Mouse (Mus musculus) E14TG2a.4 (cell line): ENCODE data around the gene Hipk3.
A peak's percentile ranks its signal among the peaks of the same experiment; 100 is the strongest.

Experiments used
- H3K27me3 ChIP-seq: 2 replicates; pipeline ENCODE4 v1.6.1; 2014; ENCODE audit warnings: low read length, control low read depth; ENCODE audit not compliant: insufficient read depth
- H3K36me3 ChIP-seq: 2 replicates; pipeline ENCODE4 v1.6.1; 2014; ENCODE audit warnings: low read length, control low read depth; ENCODE audit not compliant: insufficient read depth
- H3K4me1 ChIP-seq: replicated peaks from 2 replicates; pipeline ENCODE4 v1.6.1; 2014; ENCODE audit warnings: low read depth, low read length, control low read depth
- H3K4me3 ChIP-seq: replicated peaks from 2 replicates; pipeline ENCODE4 v1.5.1; 2014; ENCODE audit warnings: mild to moderate bottlenecking, low read length
- H3K9me3 ChIP-seq: 2 replicates; pipeline ENCODE4 v1.6.1; 2014; ENCODE audit warnings: low read length, control low read depth
- CTCF ChIP-seq: conservative IDR thresholded peaks from 2 replicates; pipeline ENCODE4 v1.5.1; 2014; ENCODE audit warnings: low read length
- NANOG ChIP-seq: IDR thresholded peaks from 2 replicates; pipeline ENCODE4 v1.6.1; 2014; ENCODE audit warnings: borderline replicate concordance, low read length, mixed read lengths
- POU5F1 ChIP-seq: IDR thresholded peaks from 2 replicates; pipeline ENCODE4 v1.6.1; 2014; ENCODE audit warnings: low read length, borderline replicate concordance

The Hipk3 gene

GRCm38 (mm10) chr2:104442341-104442740 is 51.9 kb downstream of the Hipk3 start:
- TF ChIP-seq POU5F1 = no peak
- TF ChIP-seq CTCF = no peak
- TF ChIP-seq NANOG = no peak
- Histone ChIP-seq H3K36me3 (peaks cover 9% of the 10 kb centered on the region), H3K4me3 (no peak overlapping the region), H3K9me3 (no peaks in the 10 kb centered on the region), H3K4me1 (peaks cover 17% of the 10 kb centered on the region), H3K27me3 (no peaks in the 10 kb centered on the region)

GRCm38 (mm10) chr2:104436226-104436625 is 58.0 kb downstream of the Hipk3 start:
- Histone ChIP-seq H3K9me3 (no peaks in the 10 kb centered on the region), H3K27me3 (no peaks in the 10 kb centered on the region), H3K36me3 (peaks cover 40% of the 10 kb centered on the region), H3K4me3 (no peak overlapping the region), H3K4me1 (no peaks in the 10 kb centered on the region)
- no peak for TF ChIP-seq NANOG
- TF ChIP-seq POU5F1 = no peak
- TF ChIP-seq CTCF = no peak

- Histone ChIP-seq H3K4me1 (no peaks in the 10 kb centered on the region), H3K4me3 (no peak overlapping the region), H3K27me3 (no peaks in the 10 kb centered on the region), H3K9me3 (no peaks in the 10 kb centered on the region), H3K36me3 (peaks cover 34% of the 10 kb centered on the region)
- TF ChIP-seq POU5F1 (no peak), CTCF (no peak), NANOG (no peak)
Measured at GRCm38 (mm10) chr2:104431067-104431466, 63.2 kb downstream of the Hipk3 start.

- Histone ChIP-seq H3K4me1 (no peaks in the 10 kb centered on the region), H3K27me3 (no peaks in the 10 kb centered on the region), H3K36me3 (peaks cover 34% of the 10 kb centered on the region), H3K9me3 (no peaks in the 10 kb centered on the region), H3K4me3 (no peak overlapping the region)
- no peak for TF ChIP-seq POU5F1
- TF ChIP-seq NANOG = no peak
- TF ChIP-seq CTCF = no peak
Measured at GRCm38 (mm10) chr2:104430566-104430965, 63.7 kb downstream of the Hipk3 start.

- no peak overlapping the region for H3K4me3 ChIP-seq
- no peak for TF ChIP-seq NANOG
- TF ChIP-seq CTCF = no peak
- no peak for TF ChIP-seq POU5F1
- H3K4me1 ChIP-seq = no peaks in the 10 kb centered on the region
- no peaks in the 10 kb centered on the region for H3K9me3 ChIP-seq
- H3K27me3 ChIP-seq = no peaks in the 10 kb centered on the region
- H3K36me3 ChIP-seq = peaks cover 10% of the 10 kb centered on the region
Measured at GRCm38 (mm10) chr2:104426112-104426511, 68.1 kb downstream of the Hipk3 start.

GRCm38 (mm10) chr2:104422230-104422629 is 72.0 kb downstream of the Hipk3 start:
- no peaks in the 10 kb centered on the region for H3K36me3 ChIP-seq
- H3K4me3 ChIP-seq = no peak overlapping the region
- peaks cover 6% of the 10 kb centered on the region; the same call in 1 of the 2 replicates for H3K27me3 ChIP-seq
- TF ChIP-seq NANOG (no peak), CTCF (peak; percentile 68), POU5F1 (no peak)
- H3K4me1 ChIP-seq = no peaks in the 10 kb centered on the region
- no peaks in the 10 kb centered on the region for H3K9me3 ChIP-seq

GRCm38 (mm10) chr2:104420805-104421204 is 73.4 kb downstream of the Hipk3 start:
- Histone ChIP-seq H3K4me3 (no peak overlapping the region), H3K36me3 (no peaks in the 10 kb centered on the region), H3K9me3 (no peaks in the 10 kb centered on the region), H3K4me1 (no peaks in the 10 kb centered on the region), H3K27me3 (peaks cover 6% of the 10 kb centered on the region; the same call in 1 of the 2 replicates)
- no peak for TF ChIP-seq NANOG

- H3K36me3 ChIP-seq = no peaks in the 10 kb centered on the region
- peaks cover 7% of the 10 kb centered on the region for H3K4me1 ChIP-seq
- no peak overlapping the region for H3K4me3 ChIP-seq
- H3K9me3 ChIP-seq = no peaks in the 10 kb centered on the region
- no peak for TF ChIP-seq NANOG
- no peak for TF ChIP-seq POU5F1
- H3K27me3 ChIP-seq = peaks cover 6% of the 10 kb centered on the region; the same call in 1 of the 2 replicates
Measured at GRCm38 (mm10) chr2:104419999-104420398, 74.2 kb downstream of the Hipk3 start.

- Histone ChIP-seq H3K27me3 (peaks cover 6% of the 10 kb centered on the region; the same call in 1 of the 2 replicates), H3K9me3 (no peaks in the 10 kb centered on the region), H3K4me1 (peaks cover 7% of the 10 kb centered on the region), H3K4me3 (no peak overlapping the region), H3K36me3 (no peaks in the 10 kb centered on the region)
- TF ChIP-seq NANOG (no peak), POU5F1 (no peak), CTCF (no peak)
Measured at GRCm38 (mm10) chr2:104419411-104419810, 74.8 kb downstream of the Hipk3 start.
